Mouse (Mus musculus) kidney, adult 2 months (tissue): ENCODE results near the gene Axdnd1. TPM values are rescaled to one million over a fixed set of nuclear protein-coding genes. Genes with fewer than 3 reads are reported as not detected.
A peak's percentile ranks its signal among the peaks of the same experiment; 100 is the strongest.

Experiments
- DNase-seq: peaks from one replicate; pipeline ENCODE4 v3.0.0; 2021
- H3K27ac ChIP-seq: fragments of 200-500 bp; 2 replicates; pipeline ENCODE4 v1.5.1; 2012; ENCODE audit warnings: low read depth, low read length, control low read depth, inconsistent platforms; ENCODE audit not compliant: insufficient read depth
- H3K27me3 ChIP-seq: fragments of 200-500 bp; replicated peaks from 2 replicates; pipeline ENCODE4 v1.6.1; 2012; ENCODE audit warnings: mild to moderate bottlenecking, moderate library complexity, low read length, inconsistent platforms; ENCODE audit not compliant: control insufficient read depth, insufficient read depth
- H3K36me3 ChIP-seq: fragments of 200-500 bp; 2 replicates; pipeline ENCODE4 v1.6.1; 2012; ENCODE audit warnings: mild to moderate bottlenecking, moderate library complexity, low read length, inconsistent platforms; ENCODE audit not compliant: control insufficient read depth, insufficient read depth
- H3K4me1 ChIP-seq: fragments of 200-500 bp; 2 replicates; pipeline ENCODE4 v1.6.1; 2011; ENCODE audit warnings: low read length; ENCODE audit not compliant: control insufficient read depth, insufficient read depth
- H3K4me3 ChIP-seq: fragments of 200-500 bp; 2 replicates; pipeline ENCODE4 v1.5.1; 2011; ENCODE audit warnings: mild to moderate bottlenecking, low read depth, low read length, control low read depth; ENCODE audit not compliant: insufficient read depth
- CTCF ChIP-seq: fragments of 200-500 bp; conservative IDR thresholded peaks from 2 replicates; pipeline ENCODE4 v1.5.1; 2011; ENCODE audit warnings: low read depth, mild to moderate bottlenecking, control low read depth, low read length, moderate library complexity, mixed read lengths; ENCODE audit not compliant: insufficient read depth, insufficient read length
- POLR2A ChIP-seq: fragments of 200-500 bp; IDR thresholded peaks from one replicate; pipeline ENCODE4 v1.6.1; 2011; ENCODE audit warnings: low read depth, low read length, control low read depth
- WGBS: fragments of 180-500 bp; shearing (Covaris S2); methylation state at CpG from one replicate; pipeline ENCODE4 v1.1.7; 2018; 5-methylcytosine and 5-hydroxymethylcytosine counted together
- polyA plus RNA-seq: library from polyadenylated mRNA; depleted of rRNA; stranded (reverse); fragments of >200 nt; gene quantifications from 2 replicates; pipeline ENCODE4 v1.2.3, GENCODE M21; 2012

The Axdnd1 gene
- polyA plus RNA-seq, 1 experiment, result not detected

DNA sequence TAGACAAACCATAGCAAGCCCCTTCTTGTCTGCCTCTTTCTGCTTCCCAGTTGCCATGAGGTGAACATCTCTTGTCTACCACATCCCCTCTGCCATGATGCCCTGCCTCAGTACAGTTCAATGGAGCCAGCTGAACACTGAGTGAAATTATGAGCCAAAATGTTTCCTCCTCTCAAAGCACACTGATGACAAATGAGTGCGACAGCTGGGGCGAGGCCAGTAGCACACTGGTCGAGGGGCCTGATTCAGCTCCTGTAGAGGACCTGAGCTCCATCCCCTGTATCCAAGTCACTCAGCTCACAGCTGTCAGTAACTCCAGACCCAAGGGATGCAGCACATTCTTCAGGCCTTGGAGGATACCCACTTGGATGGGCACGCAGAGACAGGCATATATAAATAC, 75.3 kb downstream of the Axdnd1 start:
- no peaks in the 10 kb centered on the region for H3K36me3 ChIP-seq
- DNase-seq, result no peak
- TF ChIP-seq CTCF (no peak), POLR2A (no peak)
- H3K4me3 ChIP-seq, result no peak overlapping the region
- H3K27ac ChIP-seq, result no peak overlapping the region
- no peaks in the 10 kb centered on the region for H3K4me1 ChIP-seq
- 94% methylated on average over 4 of the region's 4 CpGs for WGBS
- H3K27me3 ChIP-seq, result no peaks in the 10 kb centered on the region

DNA sequence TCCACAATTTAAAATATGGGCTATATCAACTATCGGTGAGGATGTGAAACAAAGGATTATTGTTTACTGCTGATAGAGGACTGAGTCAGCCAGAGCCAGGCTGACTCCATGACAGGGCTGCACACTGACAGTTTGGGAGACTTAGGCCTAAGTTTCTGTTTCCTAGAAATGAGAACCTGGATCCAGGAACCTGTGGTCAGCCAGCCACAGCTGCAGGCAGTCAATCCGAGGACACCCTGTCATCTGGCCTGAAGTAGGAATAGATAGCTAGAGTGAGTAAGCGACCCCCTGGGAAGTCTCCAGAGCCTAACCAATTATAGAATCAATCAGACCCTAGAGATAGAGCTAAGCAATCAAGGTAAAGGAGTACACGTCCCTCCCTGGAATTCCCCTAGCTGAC, 76.5 kb downstream of the Axdnd1 start:
- no peak overlapping the region for H3K4me3 ChIP-seq
- no peaks in the 10 kb centered on the region for H3K4me1 ChIP-seq
- no peaks in the 10 kb centered on the region for H3K36me3 ChIP-seq
- H3K27ac ChIP-seq, result no peak overlapping the region
- H3K27me3 ChIP-seq, result no peaks in the 10 kb centered on the region
- 75% methylated on average over 4 of the region's 4 CpGs for WGBS
- TF ChIP-seq CTCF, result no peak
- no peak for TF ChIP-seq POLR2A
- no peak for DNase-seq

DNA sequence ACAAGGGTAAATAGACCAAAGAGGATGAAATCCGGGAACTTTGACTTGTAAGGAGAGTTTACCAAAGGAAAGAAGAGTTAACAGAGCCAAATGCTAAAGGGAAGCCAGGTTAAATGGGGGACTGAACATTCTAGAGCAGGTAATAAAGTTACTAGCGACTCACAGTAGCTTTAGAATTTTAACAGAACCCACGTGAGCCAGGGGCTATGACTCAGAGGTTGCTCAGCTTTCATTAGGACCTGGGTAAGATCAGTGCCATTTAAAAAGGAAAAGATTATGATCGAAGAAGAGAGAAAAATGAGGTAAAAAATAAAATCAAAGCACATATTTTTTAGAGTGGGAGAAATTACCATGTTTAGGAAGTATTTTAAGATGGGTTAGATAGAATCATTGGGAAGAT, 80.1 kb downstream of the Axdnd1 start:
- no peak overlapping the region for H3K4me3 ChIP-seq
- no peaks in the 10 kb centered on the region for H3K4me1 ChIP-seq
- no peaks in the 10 kb centered on the region for H3K36me3 ChIP-seq
- 61% methylated on average over 4 of the region's 4 CpGs for WGBS
- DNase-seq, result no peak
- no peaks in the 10 kb centered on the region for H3K27me3 ChIP-seq
- no peak overlapping the region for H3K27ac ChIP-seq
- TF ChIP-seq CTCF, result no peak
- no peak for TF ChIP-seq POLR2A

DNA sequence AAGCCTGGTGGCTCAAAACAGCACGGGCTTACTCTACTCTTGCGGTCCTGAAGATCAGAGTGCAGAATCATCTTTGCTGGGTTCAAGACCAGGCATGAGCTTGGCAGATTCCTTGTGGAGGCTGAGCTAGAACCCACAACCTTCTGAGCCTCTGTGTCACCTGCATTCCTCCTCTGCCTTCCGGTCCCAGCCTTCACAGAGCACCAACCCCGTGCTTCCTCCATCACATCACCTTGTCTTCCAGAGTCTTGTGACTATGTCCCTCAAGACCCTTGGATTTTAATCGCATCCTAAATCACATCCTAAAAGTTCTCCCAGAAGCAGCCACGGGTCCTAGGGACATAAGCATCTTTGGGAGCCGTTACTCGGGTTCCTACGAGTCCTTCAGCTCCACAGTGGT, 97.8 kb downstream of the Axdnd1 start:
- 85% methylated on average over 9 of the region's 9 CpGs for WGBS

DNA sequence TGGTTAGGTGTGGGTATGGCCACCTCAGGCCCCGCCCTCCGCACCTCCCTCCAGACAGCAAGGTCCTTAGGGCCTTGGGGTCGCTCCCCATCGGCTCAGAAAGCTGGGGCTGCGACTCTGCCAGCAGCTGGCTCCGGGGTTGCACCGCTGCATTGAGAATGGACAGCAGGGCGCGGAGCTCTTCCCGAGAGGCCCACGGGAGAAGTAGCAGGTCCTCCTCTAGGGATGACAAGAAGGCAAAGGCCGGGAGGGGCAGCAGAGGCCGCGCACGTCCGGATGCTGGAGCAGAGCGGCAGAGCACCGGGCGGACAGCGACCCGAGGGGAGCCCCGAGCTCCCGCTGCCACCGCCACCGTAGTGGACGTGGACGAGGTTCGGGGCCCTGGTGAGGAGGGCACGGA, 110.3 kb downstream of the Axdnd1 start, which contains the start of gene Nphs2:
Gene Nphs2 (plus strand): TSS at position 98 of the 400 bp plus-strand sequence.
- DNase-seq, result no peak
- 7% methylated on average over 29 of the region's 29 CpGs for WGBS
- no peaks in the 10 kb centered on the region for H3K27me3 ChIP-seq
- H3K27ac ChIP-seq, result no peak within 1 kb of the TSS
- H3K4me1 ChIP-seq, result no peaks in the 10 kb centered on the region
- TF ChIP-seq CTCF, result no peak
- no peak for TF ChIP-seq POLR2A
- no peak within 1 kb of the TSS for H3K4me3 ChIP-seq
- no peaks in the 10 kb centered on the region for H3K36me3 ChIP-seq

More for the DNA sequence above, 97.8 kb downstream of the Axdnd1 start:
- Histone ChIP-seq H3K27ac (no peak overlapping the region), H3K27me3 (no peaks in the 10 kb centered on the region), H3K4me1 (no peaks in the 10 kb centered on the region), H3K36me3 (no peaks in the 10 kb centered on the region), H3K4me3 (no peak overlapping the region)
- no peak for TF ChIP-seq POLR2A
- no peak for TF ChIP-seq CTCF
- no peak for DNase-seq

DNA sequence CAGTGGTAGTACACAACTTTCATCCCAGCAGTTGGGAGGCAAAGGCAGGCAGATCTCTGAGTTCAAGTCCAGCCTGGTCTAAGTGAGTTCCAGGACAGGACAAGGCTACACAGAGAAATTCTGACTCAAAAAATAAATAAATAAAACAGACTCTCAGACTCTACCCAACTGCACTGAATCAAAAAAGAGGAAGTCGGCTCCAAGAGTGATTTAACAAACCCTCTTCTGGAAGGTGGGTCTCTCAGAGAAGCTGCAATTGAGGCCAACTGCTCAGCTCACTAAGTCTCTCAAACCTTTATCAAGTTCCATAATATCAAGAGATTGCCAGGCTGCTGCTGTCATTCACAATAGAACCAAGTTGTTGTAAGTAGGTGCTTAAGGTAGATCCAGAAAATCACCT, 112.4 kb downstream of the Axdnd1 start:
- H3K4me1 ChIP-seq, result no peaks in the 10 kb centered on the region
- 71% methylated on average over 1 of the region's 1 CpGs for WGBS
- no peak overlapping the region for H3K4me3 ChIP-seq
- no peak for DNase-seq
- H3K27ac ChIP-seq, result no peak overlapping the region; the same call in 1 of the 2 replicates
- no peaks in the 10 kb centered on the region for H3K36me3 ChIP-seq
- TF ChIP-seq CTCF (no peak), POLR2A (no peak)
- H3K27me3 ChIP-seq, result peaks cover under 1% of the 10 kb centered on the region

DNA sequence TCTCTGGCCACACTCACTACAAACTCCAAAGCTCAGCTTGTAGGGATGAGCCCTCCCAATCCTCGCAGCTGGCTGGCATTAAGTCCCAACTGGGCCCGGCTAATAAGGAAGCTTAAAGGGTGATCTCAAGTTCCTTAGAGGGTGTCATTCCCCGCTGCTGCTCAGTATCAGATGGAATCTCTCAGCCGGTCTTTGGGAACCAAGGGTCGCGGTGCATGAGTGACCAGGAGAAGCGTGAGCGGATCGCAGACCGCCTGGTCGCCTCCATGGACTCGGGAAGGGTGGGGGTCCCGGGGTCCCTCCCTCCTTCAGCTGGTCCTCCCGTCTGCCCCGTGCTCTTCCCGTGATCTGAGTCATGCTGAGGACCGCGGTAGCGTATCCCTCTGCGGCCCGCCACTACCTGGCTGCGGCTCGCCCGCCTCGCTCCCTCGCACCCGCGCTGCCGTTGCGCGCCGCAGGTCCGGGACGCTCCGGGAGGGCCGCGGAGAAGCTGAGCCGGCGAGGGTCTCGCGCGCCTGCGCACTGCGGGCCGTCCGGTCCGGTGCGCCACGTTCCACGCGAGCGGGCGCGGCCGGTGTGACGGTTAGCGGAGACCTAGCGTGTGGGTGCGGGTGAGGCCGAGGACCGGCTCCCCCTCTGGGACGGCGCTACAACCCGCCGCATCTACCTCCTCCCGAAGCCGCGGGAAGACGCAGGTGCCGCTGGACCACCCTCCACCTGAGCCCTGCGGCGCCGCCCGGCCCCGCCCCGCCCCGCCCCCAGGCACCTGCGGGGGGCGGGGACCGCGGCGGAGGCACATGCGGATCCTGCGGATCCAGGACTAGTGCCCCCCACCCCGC, 117.8 kb downstream of the Axdnd1 start, which contains the start of gene Tdrd5:
Gene Tdrd5 (minus strand): TSS at position 754 of the 839 bp plus-strand sequence.
- peak within 1 kb of the TSS; percentile 71 for H3K4me3 ChIP-seq
- 0 out of 2 replicates have a peak, but pooled peaks cover 3% of the 10 kb centered on the region for H3K4me1 ChIP-seq
- H3K36me3 ChIP-seq, result no peaks in the 10 kb centered on the region
- H3K27me3 ChIP-seq, result peaks cover 3% of the 10 kb centered on the region
- peak; percentile 27 for DNase-seq
- no peak within 1 kb of the TSS for H3K27ac ChIP-seq
- TF ChIP-seq CTCF, result no peak
- no peak for TF ChIP-seq POLR2A
- WGBS, result 1% methylated on average over 85 of the region's 85 CpGs
